Mouse (Mus musculus): ENCODE data around the gene Ifitm3.

DNA sequence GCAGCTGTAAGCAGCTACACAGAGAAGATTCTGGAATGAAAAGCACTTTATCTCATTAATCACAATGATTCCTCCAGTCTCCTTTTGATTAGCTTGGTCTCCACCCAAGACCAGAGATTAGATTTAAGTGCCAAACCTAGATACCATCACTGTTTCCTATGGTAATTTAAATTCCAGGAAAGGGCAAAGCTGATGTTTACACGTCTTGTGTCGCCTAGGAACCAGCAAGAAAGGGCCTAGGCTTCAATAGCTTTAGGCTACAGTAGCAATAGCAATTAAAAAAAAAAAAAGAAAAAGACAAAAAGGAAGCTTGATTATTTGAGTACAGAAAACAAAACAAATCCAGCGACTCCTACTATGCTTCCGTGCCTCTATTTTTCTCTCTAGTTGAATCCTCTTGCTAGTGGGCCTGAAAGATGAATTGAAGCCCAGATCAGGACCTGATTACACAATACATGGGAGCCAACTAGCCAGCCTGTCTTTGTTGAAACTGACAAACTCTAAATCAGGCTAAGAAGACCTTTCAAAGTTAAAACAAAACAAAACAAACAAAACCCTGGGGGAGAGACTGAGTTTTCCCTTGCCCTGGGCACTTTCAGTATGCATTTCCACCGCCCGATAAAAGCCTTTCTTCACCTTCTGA lies 15.6 kb upstream of the Ifitm3 start:
- no peak for TF ChIP-seq POLR2A (IDR thresholded peaks at IDR 0.05; ENCODE audit: low read depth, low read length)
- TF ChIP-seq CTCF (conservative IDR thresholded peaks at IDR 0.05; ENCODE audit: insufficient read depth, insufficient read length, low read depth, low read length) = no peak
